Mouse (Mus musculus) intestine, embryonic 16.5 days (tissue): Measurements from ENCODE around the gene Vmn1r20. TPM values are rescaled to one million over a fixed set of nuclear protein-coding genes. Genes with fewer than 3 reads are reported as not detected.
"Not testable (repeated sequence)": the region's sequence is repeated elsewhere in the genome, so short reads cannot be mapped to it uniquely, and the experiment has no call there.

Experiments
- ATAC-seq: fragments of 200-750 bp; cut with Nextera tagmentation; 2 replicates; pipeline ENCODE4 v1.8.0; 2017; ENCODE audit warnings: moderate TSS enrichment, moderate library complexity
- H3K27ac ChIP-seq: fragments of 300-500 bp; sonication (generic); 2 replicates; pipeline ENCODE4 v1.5.1; 2014; ENCODE audit warnings: mild to moderate bottlenecking, low read length
- H3K27me3 ChIP-seq: fragments of 300-500 bp; sonication (generic); replicated peaks from 2 replicates; pipeline ENCODE4 v1.6.1; 2014; ENCODE audit warnings: low read length, control low read depth, mixed read lengths; ENCODE audit not compliant: control insufficient read depth, insufficient read depth
- H3K36me3 ChIP-seq: fragments of 300-500 bp; sonication (generic); 2 replicates; pipeline ENCODE4 v1.6.1; 2014; ENCODE audit warnings: low read length, control low read depth; ENCODE audit not compliant: control insufficient read depth, insufficient read depth
- H3K4me1 ChIP-seq: fragments of 300-500 bp; sonication (generic); 2 replicates; pipeline ENCODE4 v1.6.1; 2014; ENCODE audit warnings: low read length, control low read depth, mixed read lengths; ENCODE audit not compliant: control insufficient read depth, insufficient read depth
- H3K4me2 ChIP-seq: fragments of 300-500 bp; sonication (generic); 2 replicates; pipeline ENCODE4 v1.6.1; 2014; ENCODE audit warnings: low read depth, low read length, control low read depth
- H3K4me3 ChIP-seq: fragments of 300-500 bp; sonication (generic); 2 replicates; pipeline ENCODE4 v1.5.1; 2014; ENCODE audit warnings: mild to moderate bottlenecking, low read length
- H3K9ac ChIP-seq: fragments of 300-500 bp; sonication (generic); 2 replicates; pipeline ENCODE4 v1.6.1; 2014; ENCODE audit warnings: low read depth, low read length
- H3K9me3 ChIP-seq: fragments of 300-500 bp; sonication (generic); 2 replicates; pipeline ENCODE4 v1.6.1; 2016; ENCODE audit warnings: low read length, control low read depth; ENCODE audit not compliant: control insufficient read depth
- WGBS: fragments of 180-500 bp; shearing (Covaris S2); extraction: QIAGEN DNeasy Blood & Tissue Kit; methylation state at CpG from one replicate; pipeline ENCODE4 v1.1.7; 2014; 5-methylcytosine and 5-hydroxymethylcytosine counted together
- polyA plus RNA-seq: library from polyadenylated mRNA; unstranded; fragments of >200 nt; fragmentation: Nextera tagmentation; extraction: Ambion mirVana; gene quantifications from 2 replicates; pipeline ENCODE4 v1.2.1, GENCODE M21; 2015

Vmn1r20 gene
- polyA plus RNA-seq: not detected in 2 replicates

DNA sequence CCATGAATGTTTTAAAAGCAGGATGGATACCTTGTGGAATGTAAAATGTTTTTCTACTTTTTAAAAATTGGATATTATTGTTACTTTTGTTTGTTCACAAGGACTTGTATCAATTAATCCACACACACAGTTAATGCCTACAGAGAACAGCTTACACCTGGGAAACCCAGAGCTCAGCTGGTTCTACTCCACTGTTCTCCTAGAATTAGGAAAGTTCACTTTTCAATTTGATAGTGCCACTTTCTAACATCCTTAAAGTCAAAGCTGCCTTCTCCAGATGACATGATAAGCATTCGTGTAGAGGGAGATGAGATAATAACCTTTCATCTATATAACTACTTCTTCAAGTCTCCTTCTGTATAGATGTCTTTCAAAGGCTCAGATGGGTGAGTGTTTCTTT lies at the start of gene Vmn1r20:
Vmn1r20 (plus strand) TSS at position 301 of the 400 bp plus-strand sequence.
- no peak within 1 kb of the TSS for H3K9ac ChIP-seq
- no peaks in the 10 kb centered on the region for H3K4me1 ChIP-seq
- 43% methylated on average over 1 of the region's 1 CpGs for WGBS
- H3K4me2 ChIP-seq: no peak within 1 kb of the TSS
- no peak within 1 kb of the TSS for H3K27ac ChIP-seq
- H3K9me3 ChIP-seq: no peaks in the 10 kb centered on the region
- H3K4me3 ChIP-seq: no peak within 1 kb of the TSS
- ATAC-seq: no peak
- no peaks in the 10 kb centered on the region for H3K36me3 ChIP-seq
- no peaks in the 10 kb centered on the region for H3K27me3 ChIP-seq

DNA sequence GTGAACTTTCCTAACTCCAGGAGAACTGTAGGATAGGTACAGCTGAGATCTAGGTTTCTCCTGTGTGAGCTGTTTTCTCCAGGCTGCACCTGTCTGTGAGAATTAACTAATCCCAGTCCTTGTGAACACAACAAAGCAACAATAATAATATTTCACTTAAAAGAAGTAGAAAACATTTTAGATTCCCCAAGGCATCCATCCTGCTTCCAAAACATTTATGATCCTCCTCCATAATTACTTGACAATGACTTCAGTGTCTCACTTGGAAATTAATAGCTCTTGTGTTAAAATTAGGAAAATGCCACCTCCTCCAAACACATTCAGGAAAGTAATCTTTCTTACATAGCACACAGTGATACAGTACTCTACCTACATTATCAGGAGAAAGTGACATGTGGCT lies 33.0 kb upstream of the Vmn1r20 start, which contains the start of gene Vmn1r18:
Vmn1r18 (minus strand) TSS at position 101 of the 400 bp plus-strand sequence.
- no peak for ATAC-seq

DNA sequence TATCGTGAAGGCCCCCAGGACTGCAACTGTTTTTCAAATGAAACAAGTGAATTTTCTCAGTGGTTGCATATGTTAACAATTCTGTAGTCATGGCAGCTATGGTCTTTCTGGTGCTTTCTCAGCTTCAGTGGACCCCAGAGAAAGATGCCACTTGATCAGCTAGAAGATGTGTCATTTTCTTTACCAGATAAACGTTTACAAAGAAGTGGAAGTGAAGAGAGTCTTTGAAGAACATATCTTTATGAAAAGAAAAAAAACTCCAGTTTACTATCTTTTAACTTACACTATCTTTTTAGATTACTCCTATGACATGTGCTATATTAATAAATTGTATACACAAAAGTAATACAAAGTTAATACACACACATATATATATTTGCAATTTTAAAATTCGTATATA lies 25.2 kb upstream of the Vmn1r20 start, which contains the start of gene Vmn1r19:
Vmn1r19 (plus strand) TSS at position 301 of the 400 bp plus-strand sequence.
- WGBS: 65% methylated on average over 3 of the region's 3 CpGs
- not testable (repeated sequence) for H3K27ac ChIP-seq, ATAC-seq, H3K4me3 ChIP-seq, H3K4me2 ChIP-seq, H3K4me1 ChIP-seq, H3K27me3 ChIP-seq, H3K9ac ChIP-seq, H3K9me3 ChIP-seq, H3K36me3 ChIP-seq

More for the DNA sequence above, 33.0 kb upstream of the Vmn1r20 start, which contains the start of gene Vmn1r18:
- Histone ChIP-seq H3K4me1 (no peaks in the 10 kb centered on the region), H3K36me3 (no peaks in the 10 kb centered on the region), H3K4me3 (no peak within 1 kb of the TSS), H3K27me3 (no peaks in the 10 kb centered on the region), H3K4me2 (no peak within 1 kb of the TSS), H3K27ac (no peak within 1 kb of the TSS), H3K9me3 (no peaks in the 10 kb centered on the region), H3K9ac (no peak within 1 kb of the TSS)

- no peak for ATAC-seq
- Histone ChIP-seq H3K36me3 (no peaks in the 10 kb centered on the region), H3K4me3 (no peak overlapping the region), H3K4me1 (no peaks in the 10 kb centered on the region), H3K9me3 (no peaks in the 10 kb centered on the region), H3K4me2 (no peak overlapping the region), H3K27ac (no peak overlapping the region), H3K9ac (no peak overlapping the region), H3K27me3 (no peaks in the 10 kb centered on the region)
- WGBS: 72% methylated on average over 1 of the region's 1 CpGs
Observed at GRCm38 (mm10) chr6:57431196-57431595, 2.5 kb downstream of the Vmn1r20 start.

DNA sequence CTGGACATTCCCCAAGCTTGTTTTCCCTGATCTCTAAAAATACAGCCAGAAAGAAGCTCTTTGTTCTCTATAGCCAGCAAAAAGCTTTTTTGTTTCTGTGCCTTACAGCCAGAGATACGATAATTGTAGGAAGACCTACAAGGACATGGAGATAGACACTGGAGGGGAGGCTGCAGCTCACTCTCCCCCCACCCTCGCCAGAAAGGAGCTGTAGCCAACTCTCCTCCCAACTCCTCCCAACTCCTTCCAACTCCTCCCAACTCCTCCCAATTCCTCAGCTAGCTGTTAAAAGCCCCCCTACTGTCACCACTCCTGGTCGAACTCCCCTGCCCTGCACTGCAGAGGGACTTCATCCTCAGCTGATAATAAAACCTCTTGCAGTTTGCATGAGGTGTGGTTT lies 39.4 kb downstream of the Vmn1r20 start:
- not testable (repeated sequence) for H3K27me3 ChIP-seq, H3K4me1 ChIP-seq, H3K4me3 ChIP-seq, H3K27ac ChIP-seq, H3K9me3 ChIP-seq, H3K9ac ChIP-seq, H3K36me3 ChIP-seq, ATAC-seq, H3K4me2 ChIP-seq
- 29% methylated on average over 3 of the region's 3 CpGs for WGBS

Other genes starting within 250 kb of the Vmn1r20 start
- gene Vmn1r13, start 225.6 kb upstream of the Vmn1r20 start, polyA plus RNA-seq: not detected in 2 replicates
- not detected in 2 replicates for gene Vmn1r14, start 197.2 kb upstream of the Vmn1r20 start, polyA plus RNA-seq
- gene Vmn1r15, start 171.0 kb upstream of the Vmn1r20 start, polyA plus RNA-seq: not detected in 2 replicates
- not detected in 2 replicates for gene Vmn1r16, start 99.4 kb upstream of the Vmn1r20 start, polyA plus RNA-seq
- not detected in 2 replicates for gene Vmn1r17, start 65.2 kb upstream of the Vmn1r20 start, polyA plus RNA-seq
- gene Vmn1r18, start 33.1 kb upstream of the Vmn1r20 start, polyA plus RNA-seq: not detected in 2 replicates
- gene Vmn1r19, start 25.1 kb upstream of the Vmn1r20 start, polyA plus RNA-seq: not detected in 2 replicates
- gene Ppm1k, start 106.5 kb downstream of the Vmn1r20 start, polyA plus RNA-seq: 3.4 and 3.9 TPM in 2 replicates
- gene Herc6, start 152.1 kb downstream of the Vmn1r20 start, polyA plus RNA-seq: 1.2 and 2.0 TPM in 2 replicates